Mouse (Mus musculus): ENCODE measurements around the gene Lhx2.

The Lhx2 gene

DNA sequence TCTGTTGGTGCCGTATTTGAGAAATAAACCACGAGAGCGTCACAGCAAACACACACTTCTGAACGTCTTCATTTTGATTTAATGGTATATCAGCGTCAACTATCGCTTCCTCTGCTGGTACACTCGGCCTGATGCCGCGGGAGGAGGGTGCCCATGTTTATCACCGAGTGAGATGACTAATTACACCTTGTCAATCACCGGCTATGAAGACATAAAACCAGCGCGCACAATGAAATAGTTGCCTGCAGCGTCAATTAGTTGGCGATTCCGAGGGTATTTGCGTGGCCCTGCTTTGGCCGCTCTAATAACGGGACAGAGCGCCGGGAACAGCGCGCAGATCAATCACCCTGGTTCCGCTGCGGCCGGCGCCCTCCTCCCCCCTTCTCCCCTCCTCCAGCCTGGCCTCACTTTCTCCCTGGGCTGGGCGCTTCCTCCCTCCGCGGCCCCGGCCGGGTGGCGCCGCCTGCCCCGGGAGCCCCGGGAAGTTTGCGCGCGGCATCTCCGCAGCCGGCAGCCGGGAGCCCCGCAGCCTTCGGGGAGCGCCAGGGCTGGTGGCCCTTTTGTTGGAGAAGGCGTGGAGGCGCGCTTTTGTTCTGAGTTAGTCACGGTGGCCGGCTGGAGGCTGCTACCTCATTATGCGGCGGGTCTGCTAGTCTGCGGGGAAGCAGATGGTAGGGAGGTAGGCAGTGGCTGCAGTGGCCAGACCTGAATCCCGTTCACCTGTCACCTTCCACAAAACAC, 8.9 kb downstream of the Lhx2 start:
- DNase-seq = no peak

DNA sequence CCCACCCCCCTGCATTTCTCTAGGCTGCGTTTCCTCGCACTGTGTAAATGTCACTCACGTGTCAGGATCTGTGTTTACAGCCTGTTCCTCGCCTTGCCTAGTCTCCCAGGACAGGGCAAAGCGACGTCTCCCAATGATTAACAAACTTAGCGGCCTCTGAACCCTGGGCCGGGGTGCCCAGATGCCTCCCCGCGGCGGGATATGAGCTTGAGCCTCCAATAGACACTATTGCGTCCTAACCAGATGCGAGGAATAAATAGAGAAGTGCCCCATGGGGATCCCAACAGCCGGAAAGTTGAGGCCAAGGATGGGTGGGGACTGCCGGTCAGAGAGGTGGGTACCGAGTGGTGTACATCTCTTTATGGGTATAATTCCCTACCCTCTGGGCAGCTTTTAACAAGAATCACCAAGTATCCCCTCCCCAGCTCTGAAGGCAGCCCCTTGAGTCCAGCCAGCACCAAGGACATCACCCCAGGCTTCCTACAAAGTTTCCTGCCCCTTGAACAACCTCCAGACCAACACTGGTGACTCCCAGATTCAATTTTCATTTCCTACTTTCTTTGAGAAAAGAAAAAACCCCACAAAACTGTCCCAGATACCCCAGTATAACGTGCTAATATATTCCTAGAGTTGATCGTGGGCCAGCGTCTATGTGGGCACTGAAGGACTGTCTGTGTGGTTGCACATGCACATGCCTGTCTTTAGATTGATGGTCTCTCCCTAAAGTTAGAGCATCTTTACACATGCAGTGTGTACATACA, 9.8 kb downstream of the Lhx2 start:
- no peak for DNase-seq

DNA sequence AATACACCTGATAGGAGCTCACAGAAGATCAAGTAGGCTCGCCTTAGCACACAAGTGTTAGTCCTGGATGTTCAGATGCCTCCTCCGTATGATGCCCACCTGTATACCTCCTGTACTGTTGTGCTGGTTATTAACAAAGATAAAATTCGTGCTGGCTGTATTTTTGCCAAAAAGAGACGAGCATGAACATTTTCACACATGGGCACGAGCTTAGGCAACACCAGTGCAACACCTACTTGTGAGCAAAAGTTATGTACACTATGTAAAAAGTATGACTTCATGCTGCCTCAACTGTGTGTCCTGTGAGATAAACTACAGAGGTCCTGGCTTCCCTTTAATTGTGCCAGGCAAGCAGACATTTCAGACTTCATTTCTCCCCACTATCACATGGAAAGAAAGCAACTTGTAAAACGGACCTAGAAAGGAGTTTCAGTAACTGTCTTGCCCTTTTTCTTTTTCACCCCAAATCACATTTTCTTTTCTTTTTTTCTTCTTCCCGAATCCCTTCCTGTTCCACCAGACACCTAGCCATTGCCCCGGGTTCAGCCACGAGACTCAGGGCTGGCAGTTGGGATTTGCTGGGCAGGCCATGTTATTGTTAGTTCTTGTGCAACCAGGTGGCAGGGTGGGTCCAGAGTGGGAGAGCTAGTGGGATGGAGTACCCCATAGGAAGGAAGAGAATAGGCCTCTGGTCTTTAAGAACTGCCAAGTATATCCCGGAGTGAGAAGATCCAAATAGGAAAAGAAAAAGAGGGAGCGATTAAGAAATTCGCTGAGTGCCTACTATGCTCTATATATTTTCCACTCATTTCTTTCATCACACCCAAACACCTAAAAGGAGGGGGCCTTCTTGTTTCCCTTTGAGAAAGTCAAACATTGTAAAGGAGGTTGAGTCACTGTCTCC, 10.6 kb downstream of the Lhx2 start:
- no peak for DNase-seq

DNA sequence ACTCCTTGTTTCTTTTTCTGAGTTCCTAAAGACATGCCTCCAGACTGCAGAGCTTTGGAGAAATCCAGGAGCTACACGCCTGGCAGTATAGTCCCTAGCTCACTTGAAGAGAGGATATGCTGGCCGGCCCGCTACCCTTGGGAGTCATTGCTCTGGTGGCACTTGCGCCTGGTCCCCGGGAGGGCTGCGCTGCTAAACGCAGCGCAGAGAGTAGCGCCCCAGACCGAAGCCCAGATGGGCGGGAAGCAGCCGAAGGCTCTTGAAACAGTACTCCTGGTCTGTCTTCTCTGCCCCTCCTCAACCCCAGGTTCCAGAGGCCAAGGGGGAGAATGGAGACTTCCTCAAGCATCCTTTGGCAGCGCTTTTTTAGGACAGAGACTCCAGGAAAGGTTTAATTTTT, 11.3 kb downstream of the Lhx2 start:
- DNase-seq = no peak

DNA sequence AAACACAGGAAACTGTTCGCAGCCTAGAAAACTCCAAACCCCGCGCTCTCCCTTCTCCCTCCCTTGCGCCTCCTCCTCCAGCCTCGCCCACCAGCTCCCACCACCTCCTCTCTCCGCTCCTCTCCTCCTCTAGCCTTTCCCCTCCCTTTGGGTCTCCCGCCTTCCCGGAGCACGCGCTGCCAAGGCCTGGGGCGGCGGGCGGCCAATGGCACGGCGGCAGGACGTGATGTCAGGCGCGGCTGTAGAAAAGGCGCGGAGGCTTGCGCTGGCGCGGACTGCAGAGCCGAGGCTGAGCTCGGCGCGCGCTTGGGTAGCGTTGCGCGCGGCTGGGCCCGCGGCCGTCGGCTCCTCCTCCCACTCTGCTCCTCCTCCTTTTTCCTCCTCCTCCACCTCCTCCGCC, 11.7 kb downstream of the Lhx2 start:
- no peak for DNase-seq

DNA sequence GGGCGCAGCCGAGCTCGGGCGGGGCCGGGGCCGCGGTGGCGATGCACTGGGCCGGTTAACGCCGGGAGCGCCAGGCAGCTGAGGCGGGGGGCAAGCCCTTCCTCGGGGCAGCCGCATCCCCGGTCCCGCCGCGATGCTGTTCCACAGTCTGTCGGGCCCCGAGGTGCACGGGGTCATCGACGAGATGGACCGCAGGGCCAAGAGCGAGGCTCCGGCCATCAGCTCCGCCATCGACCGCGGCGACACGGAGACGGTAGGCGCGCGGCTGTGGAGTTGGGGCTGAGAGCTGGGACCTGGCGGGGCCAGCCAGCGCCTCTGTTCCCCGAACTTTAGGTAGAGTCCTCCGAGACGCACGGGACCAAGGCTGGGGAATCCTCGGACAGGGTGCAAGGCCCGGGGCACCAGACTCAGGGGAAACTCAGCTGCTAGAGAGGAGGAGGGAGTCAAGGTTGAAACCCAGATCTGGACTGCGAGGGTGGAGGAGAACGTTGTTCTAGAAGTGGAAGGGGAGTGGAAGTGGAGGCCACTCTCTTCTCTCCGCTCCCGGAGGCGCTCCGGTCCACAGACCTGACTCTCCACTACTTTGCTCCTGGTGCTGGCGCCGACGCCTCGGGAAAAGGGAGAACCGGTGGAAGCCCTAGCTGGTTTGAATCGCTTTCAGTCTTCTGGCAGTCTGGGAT, 12.7 kb downstream of the Lhx2 start:
- DNase-seq = no peak

DNA sequence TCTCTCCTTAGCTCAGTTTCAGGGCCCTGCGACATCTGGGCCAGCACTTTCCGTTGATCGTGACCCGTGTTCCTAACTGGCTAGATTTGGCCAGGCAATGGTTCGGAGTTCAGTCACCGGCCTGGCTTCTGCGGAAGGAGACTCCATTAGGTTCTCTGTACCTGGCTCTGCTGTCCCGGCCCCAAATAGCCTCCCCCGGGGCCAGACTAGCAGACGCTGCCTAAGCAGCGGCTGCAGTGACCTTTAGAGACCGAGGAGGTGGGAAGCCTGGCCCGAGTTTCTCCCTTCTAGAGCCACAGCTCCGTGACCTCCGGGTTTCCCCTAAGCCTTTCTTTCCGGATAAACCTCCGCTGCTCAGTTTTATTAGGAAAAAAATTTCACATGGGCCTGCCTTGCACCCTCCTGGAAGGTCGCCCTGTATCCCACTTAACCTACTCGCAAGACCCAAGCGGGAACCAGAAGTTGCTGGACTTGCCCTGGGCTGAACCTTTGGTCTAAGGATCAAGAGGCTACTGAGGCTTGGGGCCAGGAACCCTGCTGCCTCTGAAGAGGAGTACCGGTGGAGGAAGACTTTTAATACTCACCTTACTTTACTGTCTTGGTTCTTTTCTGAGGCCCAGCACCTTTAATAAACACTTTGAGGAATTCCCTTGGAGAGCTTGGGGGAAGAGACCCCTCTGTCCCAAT, 13.4 kb downstream of the Lhx2 start:
- no peak for DNase-seq

DNA sequence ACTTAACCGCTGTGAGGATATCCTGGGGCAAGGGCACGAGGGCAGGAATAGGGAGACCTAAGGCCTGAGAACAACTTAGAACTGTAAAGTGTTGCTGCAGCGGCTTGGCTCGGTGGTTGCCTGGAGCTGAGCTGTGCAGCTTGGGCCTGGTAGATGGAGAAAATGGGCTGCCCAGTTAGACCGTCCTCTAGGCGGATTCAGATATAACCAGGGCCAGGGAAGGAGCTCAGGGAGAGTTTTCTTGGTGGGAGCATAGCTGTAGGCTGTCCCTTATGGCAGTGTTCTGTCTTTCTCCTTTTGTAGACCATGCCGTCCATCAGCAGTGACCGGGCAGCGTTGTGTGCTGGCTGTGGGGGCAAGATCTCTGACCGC, 13.9 kb downstream of the Lhx2 start:
- no peak for DNase-seq

DNA sequence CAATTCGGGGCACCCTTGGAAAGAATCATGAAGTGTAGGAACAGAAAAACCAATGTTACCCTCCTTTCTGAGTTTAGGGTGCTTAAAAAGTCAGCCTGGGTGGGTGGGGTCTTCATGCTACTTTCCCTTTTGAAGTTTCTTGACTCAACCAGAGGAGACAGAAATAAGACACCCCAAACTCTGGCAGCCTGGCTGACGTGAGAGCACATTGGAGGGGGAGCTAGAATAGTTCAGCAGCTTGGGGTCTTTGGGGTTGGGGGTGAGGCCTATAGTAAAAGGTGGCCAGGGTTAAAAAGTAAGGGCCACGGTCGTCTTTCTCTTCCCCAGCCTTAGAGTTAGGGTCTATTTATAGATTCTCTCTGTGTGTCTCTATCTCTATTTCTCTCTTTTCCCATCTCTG, 14.6 kb downstream of the Lhx2 start:
- no peak for DNase-seq

DNA sequence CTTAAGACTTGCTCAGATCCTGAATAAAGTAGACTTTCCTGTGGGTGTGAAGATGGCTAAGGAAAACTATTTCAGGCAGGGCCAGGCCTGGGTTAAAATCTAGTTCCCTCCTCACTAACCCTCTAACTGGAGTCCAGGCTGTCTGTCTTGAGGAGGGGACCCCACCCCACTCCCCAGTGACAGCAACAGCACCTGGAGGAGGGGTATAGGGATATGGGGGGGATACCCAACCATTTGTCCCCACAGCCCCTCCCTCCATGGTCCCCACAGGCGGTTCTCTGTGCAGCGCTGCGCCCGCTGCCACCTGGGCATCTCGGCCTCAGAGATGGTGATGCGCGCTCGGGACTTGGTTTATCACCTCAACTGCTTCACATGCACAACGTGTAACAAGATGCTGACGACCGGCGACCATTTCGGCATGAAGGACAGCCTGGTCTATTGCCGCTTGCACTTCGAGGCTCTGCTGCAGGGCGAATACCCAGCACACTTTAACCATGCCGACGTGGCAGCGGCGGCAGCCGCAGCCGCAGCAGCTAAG, 15.2 kb downstream of the Lhx2 start:
- DNase-seq = no peak

DNA sequence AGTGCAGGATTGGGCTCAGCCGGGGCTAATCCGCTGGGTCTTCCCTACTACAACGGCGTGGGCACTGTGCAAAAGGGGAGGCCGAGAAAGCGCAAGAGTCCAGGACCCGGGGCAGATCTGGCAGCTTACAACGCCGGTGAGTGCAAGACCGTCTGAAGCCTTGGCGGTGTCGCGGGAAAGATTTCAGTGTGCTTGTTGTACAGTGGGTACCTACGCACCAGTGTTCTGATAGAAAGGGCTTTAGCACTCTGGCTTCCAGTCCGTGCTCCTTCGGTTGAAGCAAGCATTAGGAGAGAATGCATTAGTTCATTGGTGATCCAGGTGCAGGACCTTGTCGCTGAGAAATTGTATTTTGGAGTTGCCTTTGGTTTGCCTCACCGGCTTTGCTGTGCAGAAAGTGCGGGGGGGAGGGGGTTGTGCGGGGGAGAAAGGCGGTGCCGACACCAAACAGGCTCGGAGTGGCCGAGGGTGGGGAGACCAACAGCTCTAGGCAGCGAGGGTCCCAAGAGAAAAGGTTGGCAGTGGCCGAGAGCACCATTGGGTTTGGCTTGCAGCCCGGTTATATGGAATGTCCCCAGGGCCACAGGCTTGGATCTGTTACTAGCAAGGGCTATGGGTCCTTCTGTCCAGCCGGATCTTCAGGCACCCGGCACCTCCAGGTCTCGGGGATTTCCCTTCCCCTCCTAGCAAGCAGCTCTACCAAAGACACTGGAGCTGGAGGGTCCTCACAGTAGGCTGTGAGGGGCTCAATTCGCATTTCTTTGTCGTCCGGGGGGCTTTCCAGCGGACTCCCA, 15.8 kb downstream of the Lhx2 start:
- DNase-seq = no peak

DNA sequence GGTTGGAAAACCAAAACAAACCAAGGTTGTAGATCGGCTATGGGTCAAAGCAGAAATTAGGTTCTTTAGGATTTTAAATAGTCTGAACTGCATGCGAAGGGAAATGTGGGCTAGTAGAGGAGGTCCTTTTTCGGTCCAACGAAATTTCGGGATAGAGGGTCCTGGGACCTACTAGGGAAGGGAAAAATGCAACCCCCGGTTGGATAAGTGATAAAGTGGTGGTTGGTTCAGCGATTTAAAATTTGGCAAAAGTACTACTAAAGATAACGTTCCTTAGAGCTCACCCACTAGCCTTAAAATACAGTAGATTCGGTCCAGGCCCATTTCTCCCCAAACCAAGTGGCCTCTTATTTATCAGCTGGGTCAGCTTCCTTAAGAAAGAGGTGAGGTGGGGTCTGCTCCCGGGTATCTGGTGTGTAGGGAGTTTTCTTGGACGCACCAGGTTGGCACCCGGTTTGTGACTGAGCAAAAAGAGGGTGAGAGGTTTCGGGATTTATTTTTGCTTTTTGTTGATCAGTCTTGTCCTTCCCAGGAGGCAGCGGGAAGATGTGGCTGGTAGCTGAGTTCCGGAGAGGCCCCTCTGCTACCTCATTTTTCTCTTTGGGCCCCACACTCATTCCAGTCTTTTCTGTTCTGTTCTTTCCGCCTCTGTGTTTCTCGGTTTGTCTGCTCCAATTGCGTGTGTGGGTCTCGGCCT, 16.8 kb downstream of the Lhx2 start:
- DNase-seq = no peak

DNA sequence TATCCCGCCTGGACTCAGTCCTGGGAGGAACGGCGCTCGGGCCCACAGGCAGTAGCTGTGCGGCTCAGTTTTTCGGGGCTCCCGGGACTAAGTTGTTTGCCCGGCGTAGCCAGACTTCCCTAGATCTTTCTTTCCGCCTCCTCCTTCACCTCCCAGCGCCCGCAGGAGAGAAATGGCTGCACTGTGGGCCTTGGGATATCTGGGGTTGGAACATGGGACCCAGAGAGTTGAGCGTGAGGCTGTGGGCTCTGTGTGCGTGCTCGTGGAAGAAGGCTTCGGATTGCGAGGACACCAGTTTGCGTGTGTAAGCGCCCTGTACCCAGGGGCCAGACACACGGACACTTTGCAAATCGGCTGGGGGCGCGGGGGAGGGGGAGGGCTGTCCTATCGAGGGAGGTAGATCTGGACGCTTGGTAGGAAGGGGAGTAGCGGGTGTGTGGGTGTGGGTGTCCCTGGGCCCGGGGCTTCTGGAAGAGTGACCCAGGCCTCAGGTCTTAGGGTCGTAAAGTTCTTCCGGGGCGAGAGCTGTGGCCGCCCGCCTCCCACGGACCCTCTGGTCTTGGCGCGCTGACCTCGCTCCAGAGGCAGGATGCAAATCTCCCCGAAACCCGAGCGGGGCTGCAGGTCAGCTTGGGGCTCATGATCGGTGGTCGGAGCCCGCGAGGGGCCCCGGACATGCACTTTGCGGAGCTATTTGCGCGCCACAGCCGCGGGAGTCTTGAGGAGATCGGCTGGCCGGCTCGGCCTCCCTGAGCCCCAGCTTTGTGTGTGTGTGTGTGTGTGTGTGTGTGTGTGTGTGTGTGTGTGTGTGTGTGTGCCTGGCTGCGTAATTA, 17.6 kb downstream of the Lhx2 start:
- DNase-seq = no peak

DNA sequence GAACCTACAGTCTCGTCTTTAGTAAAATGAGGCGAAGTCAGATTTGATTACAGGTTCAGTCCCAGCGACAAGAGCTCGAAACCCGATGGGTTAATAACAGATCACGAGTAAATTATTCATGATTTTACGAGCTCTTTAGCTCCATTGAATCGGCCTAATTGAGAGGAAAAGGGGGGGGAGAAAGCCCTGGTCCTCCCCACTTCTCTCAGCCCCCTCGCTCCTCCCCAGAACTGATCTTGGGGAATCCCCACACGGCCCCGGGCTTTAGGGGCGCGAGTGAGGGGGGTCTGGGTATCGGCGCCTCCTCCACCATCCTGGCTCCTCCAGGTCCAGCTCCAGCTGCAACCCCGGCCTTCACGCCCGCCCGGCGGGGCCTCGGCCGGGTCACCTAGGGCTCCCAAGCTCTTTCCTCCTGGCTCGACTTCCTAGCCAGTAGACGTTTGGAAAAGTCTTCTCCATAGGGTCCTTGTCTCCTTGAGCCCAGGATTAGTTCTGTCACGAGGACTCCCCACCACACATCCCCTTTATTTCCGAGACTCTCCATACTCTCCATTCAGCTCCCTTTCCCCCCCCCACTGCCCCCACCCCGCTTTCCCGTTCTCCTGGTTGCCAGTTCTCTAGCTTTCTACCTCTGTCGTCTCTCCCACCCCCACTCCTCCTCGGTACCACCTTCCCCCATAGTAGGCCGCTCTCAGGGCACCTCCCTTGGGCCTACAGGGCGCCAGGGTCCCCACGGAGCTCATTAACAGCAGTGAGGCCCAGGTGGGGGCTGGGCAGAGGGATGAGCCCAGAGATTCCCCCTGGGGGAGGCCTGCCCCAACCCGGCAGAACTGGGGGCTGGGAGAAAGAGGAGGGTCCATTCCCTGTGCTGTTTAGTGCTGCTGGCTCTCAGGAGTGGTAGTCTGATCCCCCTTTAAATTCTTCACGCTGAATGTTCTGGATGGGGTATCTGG, 18.5 kb downstream of the Lhx2 start:
- DNase-seq = no peak

DNA sequence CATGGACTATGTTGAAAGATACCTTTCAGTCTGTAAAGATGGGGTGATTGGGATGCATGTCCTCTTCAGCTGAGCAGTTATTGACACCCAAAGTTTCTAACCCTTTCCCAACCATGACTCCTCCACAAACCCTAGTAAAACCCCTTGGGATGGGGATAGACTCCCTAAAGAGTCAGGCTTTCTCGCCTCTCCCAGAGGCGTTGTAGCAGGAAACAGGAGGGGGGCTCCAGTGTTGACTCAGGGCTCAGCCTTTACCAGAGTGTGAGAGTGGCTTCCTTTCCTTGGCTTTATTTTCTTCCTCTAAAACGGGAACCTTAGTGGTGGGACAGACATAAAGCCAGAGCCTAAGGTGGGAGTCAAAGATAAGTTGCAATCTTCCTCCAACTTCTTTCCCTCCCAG, 19.5 kb downstream of the Lhx2 start:
- no peak for DNase-seq

DNA sequence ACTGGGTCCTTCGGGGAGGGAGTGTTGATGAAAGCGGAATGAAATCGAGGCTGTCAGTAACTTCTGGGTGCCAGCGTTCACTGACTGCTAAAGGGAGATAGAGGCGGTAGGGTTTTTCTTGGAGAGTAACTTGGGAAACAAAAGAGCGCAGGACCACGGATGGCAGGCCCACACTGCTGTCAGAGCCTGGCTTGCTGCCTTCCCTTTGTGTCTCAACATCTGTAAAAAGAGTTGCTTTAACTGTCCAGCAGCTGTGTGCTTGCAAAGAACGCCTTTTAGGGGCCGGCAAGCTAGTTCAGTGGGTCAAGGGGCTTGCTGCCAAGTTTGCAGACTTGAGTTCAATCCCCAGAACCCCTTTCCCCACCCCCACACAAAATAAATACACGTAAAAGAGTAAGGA, 20.1 kb downstream of the Lhx2 start:
- DNase-seq = no peak

DNA sequence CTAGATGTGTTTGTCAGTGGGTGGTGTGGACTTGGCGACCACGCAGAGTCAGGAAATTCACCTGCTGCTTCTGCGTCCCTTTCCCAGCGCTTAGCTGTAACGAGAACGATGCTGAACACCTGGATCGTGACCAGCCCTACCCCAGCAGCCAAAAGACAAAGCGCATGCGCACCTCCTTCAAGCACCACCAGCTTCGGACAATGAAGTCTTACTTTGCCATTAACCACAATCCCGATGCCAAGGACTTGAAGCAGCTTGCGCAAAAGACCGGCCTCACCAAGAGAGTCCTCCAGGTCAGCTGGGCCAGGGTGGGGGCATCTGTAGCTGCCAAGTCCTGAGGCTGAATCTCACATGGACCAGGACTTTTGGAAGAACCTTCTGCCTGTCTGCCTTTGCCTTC, 20.7 kb downstream of the Lhx2 start:
- no peak for DNase-seq

DNA sequence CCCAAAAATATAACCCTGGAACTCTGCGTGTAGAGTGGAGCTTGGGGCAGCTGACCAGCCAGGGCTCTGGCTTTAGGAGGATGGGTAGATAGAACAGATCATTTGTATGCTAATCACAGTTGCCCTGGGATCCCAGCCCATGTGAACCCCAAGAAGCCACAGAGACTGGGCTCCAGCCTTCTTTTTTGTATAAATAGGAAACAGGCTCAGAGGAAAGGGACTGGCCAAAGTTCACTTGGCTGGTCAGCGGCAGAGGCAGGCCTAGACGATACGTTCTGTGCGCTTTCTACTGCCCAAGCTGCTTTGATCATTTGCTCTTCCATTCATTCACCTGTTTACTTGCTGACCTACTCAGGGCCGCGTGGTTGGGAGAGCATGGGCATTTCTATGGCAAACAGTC, 27.1 kb downstream of the Lhx2 start:
- no peak for DNase-seq

DNA sequence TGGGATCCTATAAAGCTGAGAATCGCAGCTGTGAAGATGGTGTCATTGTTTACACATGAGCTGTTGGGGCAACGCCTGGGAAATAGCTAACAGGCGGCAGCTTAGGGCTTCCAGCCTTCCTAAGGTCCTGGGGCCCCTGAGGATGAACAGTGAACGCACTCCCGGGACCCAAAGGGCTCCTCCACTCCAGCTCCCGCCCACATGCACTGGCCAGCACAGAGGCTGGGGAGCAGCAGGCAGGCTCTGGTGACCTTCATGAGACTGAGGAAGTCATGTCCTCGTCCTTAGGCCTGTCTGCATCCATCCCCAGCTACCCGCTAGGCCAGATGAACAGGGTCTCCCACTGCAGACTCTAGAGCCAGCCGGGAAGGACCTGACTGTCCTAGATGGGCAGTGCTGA, 27.9 kb downstream of the Lhx2 start:
- DNase-seq = no peak

Data from cerebellum, adult 9-10 months (tissue).